23 mouse cellular contexts compared by ENCODE assay signal in genomic region chr5:53106731-53107130, GRCm38 (mm10).
DNase-seq lines count a peak whose midpoint lies in the region; ATAC-seq and TF ChIP-seq lines count a peak whose summit lies in the region.
"Had no signal": no experiment of that assay in that cellular context is flagged by ENCODE, and none has a peak within 500 bp of the region (broad histone marks: within the 10 kb centered on the region; RNA-seq: fewer than 3 reads in every experiment).

No protein-coding gene starts in this region.

- no peak overlapping the region for H3K9ac ChIP-seq in lung, embryonic 14.5 days
- no peak overlapping the region for H3K9ac ChIP-seq in lung, postnatal 0 days (replicated peaks; ENCODE audit: low read depth)
- H3K9ac ChIP-seq in lung, embryonic 16.5 days (ENCODE audit: low read length) = no peak overlapping the region
- H3K9ac ChIP-seq: embryonic facial prominence, embryonic 13.5 days; embryonic facial prominence, embryonic 15.5 days; forebrain, embryonic 12.5 days had no signal

- no peaks in the 10 kb centered on the region for H3K27me3 ChIP-seq in kidney, adult 2 months (replicated peaks; ENCODE audit: control insufficient read depth, insufficient read depth, low read length)
- no peaks in the 10 kb centered on the region for H3K27me3 ChIP-seq in lung, embryonic 14.5 days (ENCODE audit: insufficient read depth, low read length)
- no peaks in the 10 kb centered on the region for H3K27me3 ChIP-seq in lung, postnatal 0 days (replicated peaks; ENCODE audit: insufficient read depth, low read length)
- no peaks in the 10 kb centered on the region for H3K27me3 ChIP-seq in lung, embryonic 16.5 days (ENCODE audit: control insufficient read depth, insufficient read depth, low read depth, low read length)
- H3K27me3 ChIP-seq: embryonic facial prominence, embryonic 13.5 days; embryonic facial prominence, embryonic 15.5 days had no signal

- 25% methylated on average over 4 of the region's 4 CpGs for WGBS in kidney, adult 2 months
- 27% methylated on average over 4 of the region's 4 CpGs for WGBS in lung, embryonic 14.5 days
- 18% methylated on average over 4 of the region's 4 CpGs for WGBS in lung, postnatal 0 days
- whole genome bisulfite sequencing in lung, embryonic 16.5 days = 25% methylated on average over 4 of the region's 4 CpGs

- H3K4me2 ChIP-seq in lung, embryonic 14.5 days = no peak overlapping the region
- no peak overlapping the region for H3K4me2 ChIP-seq in lung, postnatal 0 days (replicated peaks; ENCODE audit: low read depth, low read length)
- H3K4me2 ChIP-seq in lung, embryonic 16.5 days (ENCODE audit: low read depth, low read length) = no peak overlapping the region
- H3K4me2 ChIP-seq: embryonic facial prominence, embryonic 13.5 days; embryonic facial prominence, embryonic 15.5 days; forebrain, embryonic 12.5 days had no signal

- peaks cover 54% of the 10 kb centered on the region for H3K4me1 ChIP-seq in kidney, adult 2 months (ENCODE audit: control insufficient read depth, insufficient read depth, low read length)
- peaks cover 14% of the 10 kb centered on the region for H3K4me1 ChIP-seq in lung, embryonic 14.5 days (ENCODE audit: insufficient read depth)
- H3K4me1 ChIP-seq in lung, postnatal 0 days (ENCODE audit: insufficient read depth, low read depth, low read length) = no peaks in the 10 kb centered on the region
- peaks cover 27% of the 10 kb centered on the region for H3K4me1 ChIP-seq in lung, embryonic 16.5 days (replicated peaks; ENCODE audit: control insufficient read depth, insufficient read depth, low read length)

- H3K4me3 ChIP-seq in kidney, adult 2 months (ENCODE audit: insufficient read depth, low read depth, low read length) = no peak overlapping the region
- no peak overlapping the region for H3K4me3 ChIP-seq in lung, embryonic 14.5 days (ENCODE audit: low read depth, low read length)
- H3K4me3 ChIP-seq in lung, postnatal 0 days (ENCODE audit: low read depth, low read length) = no peak overlapping the region
- no peak overlapping the region for H3K4me3 ChIP-seq in lung, embryonic 16.5 days (ENCODE audit: low read length)
- H3K4me3 ChIP-seq: embryonic facial prominence, embryonic 13.5 days; embryonic facial prominence, embryonic 15.5 days; erythroblast, embryonic 14.5 days; forebrain, embryonic 10.5 days; forebrain, embryonic 12.5 days had no signal

- no peak overlapping the region for H3K27ac ChIP-seq in kidney, adult 2 months (ENCODE audit: insufficient read depth, low read depth, low read length)
- peak overlapping the region; percentile 61 for H3K27ac ChIP-seq in lung, embryonic 14.5 days (ENCODE audit: low read depth)
- H3K27ac ChIP-seq in lung, postnatal 0 days (ENCODE audit: low read length) = no peak overlapping the region
- 0 out of 2 replicates have a peak overlapping the region, but pooled peaks have one; percentile 40 for H3K27ac ChIP-seq in lung, embryonic 16.5 days (ENCODE audit: low read length)
- H3K27ac ChIP-seq: embryonic facial prominence, embryonic 13.5 days; embryonic facial prominence, embryonic 15.5 days; forebrain, embryonic 10.5 days; forebrain, embryonic 12.5 days had no signal

- no peaks in the 10 kb centered on the region for H3K36me3 ChIP-seq in kidney, adult 2 months (ENCODE audit: control insufficient read depth, insufficient read depth, low read length)
- no peaks in the 10 kb centered on the region for H3K36me3 ChIP-seq in lung, embryonic 14.5 days (ENCODE audit: insufficient read depth)
- no peaks in the 10 kb centered on the region for H3K36me3 ChIP-seq in lung, postnatal 0 days (ENCODE audit: insufficient read depth, low read length)
- H3K36me3 ChIP-seq in lung, embryonic 16.5 days (ENCODE audit: control insufficient read depth, insufficient read depth, low read length) = no peaks in the 10 kb centered on the region
- H3K36me3 ChIP-seq: embryonic facial prominence, embryonic 13.5 days; embryonic facial prominence, embryonic 15.5 days; forebrain, embryonic 10.5 days; forebrain, embryonic 12.5 days had no signal

- no peak for TF ChIP-seq POLR2A in kidney, adult 2 months (IDR thresholded peaks at IDR 0.05; ENCODE audit: low read depth, low read length)

- ATAC-seq in lung, embryonic 14.5 days (ENCODE audit: insufficient read depth) = no peak
- no peak for ATAC-seq in lung, postnatal 0 days
- ATAC-seq in lung, embryonic 16.5 days (ENCODE audit: low read depth) = no peak
- ATAC-seq: forebrain, embryonic 14.5 days had no signal

- H3K9me3 ChIP-seq in lung, embryonic 14.5 days (ENCODE audit: low read depth, low read length) = no peaks in the 10 kb centered on the region
- no peaks in the 10 kb centered on the region for H3K9me3 ChIP-seq in lung, postnatal 0 days (ENCODE audit: low read length)
- no peaks in the 10 kb centered on the region for H3K9me3 ChIP-seq in lung, embryonic 16.5 days (ENCODE audit: control insufficient read depth, low read length)
- H3K9me3 ChIP-seq: embryonic facial prominence, embryonic 13.5 days; embryonic facial prominence, embryonic 15.5 days; forebrain, embryonic 10.5 days; forebrain, embryonic 12.5 days had no signal

- no peak for TF ChIP-seq EP300 in lung, postnatal 0 days (IDR thresholded peaks at IDR 0.05)

- peak; percentile 72 for DNase-seq in kidney, adult 2 months
- no peak for DNase-seq in kidney, postnatal 4 days
- DNase-seq in lung, embryonic 14.5 days = peak; percentile 34
- DNase-seq in lung, postnatal 0 days (ENCODE audit: low spot score) = no peak
- no peak for DNase-seq in lung, postnatal 14 days
- peak; percentile 79 for DNase-seq in yolk sac, embryonic 10.5 days (ENCODE audit: low spot score)
- no peak for DNase-seq in layer of hippocampus, adult 9-11 months
- DNase-seq: adrenal gland, adult 2 months; adrenal gland, postnatal 10 days; adrenal gland, postnatal 25 days; cerebellum, adult 11 months; cerebellum, adult 18-20 months; cerebellum, adult 8-10 months; cerebellum, adult 9-11 months; cerebellum, postnatal 36 days; embryo, embryonic 11 days had no signal

- TF ChIP-seq CTCF in kidney, adult 2 months (conservative IDR thresholded peaks at IDR 0.05; ENCODE audit: insufficient read depth, insufficient read length, low read depth, low read length) = no peak
- no peak for TF ChIP-seq CTCF in lung, embryonic 14.5 days (IDR thresholded peaks at IDR 0.05; ENCODE audit: low read depth)
- no peak for TF ChIP-seq CTCF in lung, postnatal 0 days (IDR thresholded peaks at IDR 0.05)

Comparison
In these comparisons a context has a peak if more than half of its experiments do, and no peak if none do; other contexts are left out.
1. DNase-seq: peak in kidney, adult 2 months (single experiment), lung, embryonic 14.5 days (single experiment) and yolk sac, embryonic 10.5 days (single experiment); none in kidney, postnatal 4 days (0 of 2), lung, postnatal 0 days (single experiment), lung, postnatal 14 days (single experiment) and layer of hippocampus, adult 9-11 months (single experiment).
2. H3K27ac ChIP-seq: peak in lung, embryonic 14.5 days (single experiment) and lung, embryonic 16.5 days (single experiment); none in kidney, adult 2 months (single experiment) and lung, postnatal 0 days (single experiment).